Mouse (Mus musculus) liver, embryonic 14.5 days (tissue): ENCODE measurements around the gene Gnat2.

Source experiments
- CTCF ChIP-seq: IDR thresholded peaks from 2 replicates; pipeline ENCODE4 v1.5.1; 2016; ENCODE audit warnings: antibody characterized with exemption, low read depth, control low read depth
- EP300 ChIP-seq: IDR thresholded peaks from 2 replicates; pipeline ENCODE4 v1.6.1; 2016; ENCODE audit warnings: antibody characterized with exemption, low read depth

- no peak for TF ChIP-seq EP300
- no peak for TF ChIP-seq CTCF
Measured at GRCm38 (mm10) chr3:108087329-108087728, 5.3 kb upstream of the Gnat2 start.
